Mouse (Mus musculus): ENCODE data around the gene Frmd4a. TPM values are rescaled to one million over a fixed set of nuclear protein-coding genes. Genes with fewer than 3 reads are reported as not detected.

Frmd4a gene
- polyA plus RNA-seq, 1 experiment from 2014 or later, result 28.8 TPM

- 67% methylated on average over 6 of the region's 6 CpGs for WGBS (ENCODE audit: insufficient replicate concordance)
- ATAC-seq (replicated peaks; ENCODE audit: insufficient number of reproducible peaks, low FRiP score, low TSS enrichment), result no peak
- H3K4me3 ChIP-seq (ENCODE audit: low read depth, low read length), result no peak overlapping the region
These were observed 602.5 kb downstream of the Frmd4a start for GRCm38 (mm10) chr2:4619893-4620593.

GRCm38 (mm10) chr2:4620640-4621401 lies 603.3 kb downstream of the Frmd4a start:
- Histone ChIP-seq H3K27ac (ENCODE audit: low read depth, low read length) (no peak overlapping the region; the same call in 1 of the 2 replicates), H3K9me3 (replicated peaks; ENCODE audit: control insufficient read depth, low read length) (no peaks in the 10 kb centered on the region), H3K27me3 (ENCODE audit: control insufficient read depth, insufficient read depth, low read length) (no peaks in the 10 kb centered on the region), H3K36me3 (ENCODE audit: control insufficient read depth, insufficient read depth, low read length) (peaks cover 3% of the 10 kb centered on the region), H3K9ac (ENCODE audit: low read depth, low read length) (no peak overlapping the region), H3K4me1 (ENCODE audit: control insufficient read depth, insufficient read depth, low read length) (no peaks in the 10 kb centered on the region), H3K4me2 (no peak overlapping the region), H3K4me3 (ENCODE audit: low read depth, low read length) (no peak overlapping the region)
- 75% methylated on average over 12 of the region's 12 CpGs for WGBS (ENCODE audit: insufficient replicate concordance)
- ATAC-seq (replicated peaks; ENCODE audit: insufficient number of reproducible peaks, low FRiP score, low TSS enrichment), result no peak

More at GRCm38 (mm10) chr2:4619893-4620593, 602.5 kb downstream of the Frmd4a start:
- H3K4me1 ChIP-seq (ENCODE audit: control insufficient read depth, insufficient read depth, low read length), result no peaks in the 10 kb centered on the region
- no peak overlapping the region for H3K27ac ChIP-seq (ENCODE audit: low read depth, low read length)
- H3K9me3 ChIP-seq (replicated peaks; ENCODE audit: control insufficient read depth, low read length), result no peaks in the 10 kb centered on the region
- no peak overlapping the region for H3K4me2 ChIP-seq
- H3K9ac ChIP-seq (ENCODE audit: low read depth, low read length), result no peak overlapping the region
- peaks cover 3% of the 10 kb centered on the region for H3K36me3 ChIP-seq (ENCODE audit: control insufficient read depth, insufficient read depth, low read length)
- H3K27me3 ChIP-seq (ENCODE audit: control insufficient read depth, insufficient read depth, low read length), result no peaks in the 10 kb centered on the region

- Histone ChIP-seq H3K27ac (ENCODE audit: low read depth, low read length) (no peak overlapping the region; the same call in 1 of the 2 replicates), H3K4me3 (ENCODE audit: low read depth, low read length) (no peak overlapping the region), H3K9me3 (replicated peaks; ENCODE audit: control insufficient read depth, low read length) (no peaks in the 10 kb centered on the region), H3K36me3 (ENCODE audit: control insufficient read depth, insufficient read depth, low read length) (peaks cover 3% of the 10 kb centered on the region), H3K27me3 (ENCODE audit: control insufficient read depth, insufficient read depth, low read length) (no peaks in the 10 kb centered on the region), H3K9ac (ENCODE audit: low read depth, low read length) (no peak overlapping the region), H3K4me1 (ENCODE audit: control insufficient read depth, insufficient read depth, low read length) (no peaks in the 10 kb centered on the region), H3K4me2 (no peak overlapping the region)
- WGBS (ENCODE audit: insufficient replicate concordance), result 74% methylated on average over 3 of the region's 3 CpGs
- ATAC-seq (replicated peaks; ENCODE audit: insufficient number of reproducible peaks, low FRiP score, low TSS enrichment), result no peak
These were observed 604.0 kb downstream of the Frmd4a start for GRCm38 (mm10) chr2:4621471-4621985.

- H3K4me2 ChIP-seq, result no peak overlapping the region
- H3K36me3 ChIP-seq (ENCODE audit: control insufficient read depth, insufficient read depth, low read length), result peaks cover 3% of the 10 kb centered on the region
- no peak for ATAC-seq (replicated peaks; ENCODE audit: insufficient number of reproducible peaks, low FRiP score, low TSS enrichment)
- no peaks in the 10 kb centered on the region for H3K4me1 ChIP-seq (ENCODE audit: control insufficient read depth, insufficient read depth, low read length)
- no peaks in the 10 kb centered on the region for H3K27me3 ChIP-seq (ENCODE audit: control insufficient read depth, insufficient read depth, low read length)
- H3K4me3 ChIP-seq (ENCODE audit: low read depth, low read length), result no peak overlapping the region
- no peak overlapping the region for H3K9ac ChIP-seq (ENCODE audit: low read depth, low read length)
- no peak overlapping the region for H3K27ac ChIP-seq (ENCODE audit: low read depth, low read length)
- H3K9me3 ChIP-seq (replicated peaks; ENCODE audit: control insufficient read depth, low read length), result no peaks in the 10 kb centered on the region
- 89% methylated on average over 3 of the region's 3 CpGs for WGBS (ENCODE audit: insufficient replicate concordance)
These were observed 609.4 kb downstream of the Frmd4a start for GRCm38 (mm10) chr2:4626911-4627310.

- peaks cover 7% of the 10 kb centered on the region for H3K36me3 ChIP-seq (ENCODE audit: control insufficient read depth, insufficient read depth, low read length)
- no peaks in the 10 kb centered on the region for H3K4me1 ChIP-seq (ENCODE audit: control insufficient read depth, insufficient read depth, low read length)
- no peak overlapping the region for H3K27ac ChIP-seq (ENCODE audit: low read depth, low read length)
- no peaks in the 10 kb centered on the region for H3K9me3 ChIP-seq (replicated peaks; ENCODE audit: control insufficient read depth, low read length)
- no peak overlapping the region for H3K9ac ChIP-seq (ENCODE audit: low read depth, low read length)
- 97% methylated on average over 2 of the region's 2 CpGs for WGBS (ENCODE audit: insufficient replicate concordance)
- H3K4me2 ChIP-seq, result no peak overlapping the region
- H3K27me3 ChIP-seq (ENCODE audit: control insufficient read depth, insufficient read depth, low read length), result no peaks in the 10 kb centered on the region
- ATAC-seq (replicated peaks; ENCODE audit: insufficient number of reproducible peaks, low FRiP score, low TSS enrichment), result no peak
- H3K4me3 ChIP-seq (ENCODE audit: low read depth, low read length), result no peak overlapping the region
These were observed 611.4 kb downstream of the Frmd4a start for GRCm38 (mm10) chr2:4628920-4629319.

GRCm38 (mm10) chr2:4629470-4629869 lies 612.0 kb downstream of the Frmd4a start:
- no peak overlapping the region for H3K4me3 ChIP-seq (ENCODE audit: low read depth, low read length)
- H3K36me3 ChIP-seq (ENCODE audit: control insufficient read depth, insufficient read depth, low read length), result peaks cover 3% of the 10 kb centered on the region
- WGBS (ENCODE audit: insufficient replicate concordance), result 83% methylated on average over 11 of the region's 11 CpGs
- H3K9me3 ChIP-seq (replicated peaks; ENCODE audit: control insufficient read depth, low read length), result no peaks in the 10 kb centered on the region
- no peak for ATAC-seq (replicated peaks; ENCODE audit: insufficient number of reproducible peaks, low FRiP score, low TSS enrichment)
- H3K4me2 ChIP-seq, result no peak overlapping the region
- no peaks in the 10 kb centered on the region for H3K27me3 ChIP-seq (ENCODE audit: control insufficient read depth, insufficient read depth, low read length)
- no peaks in the 10 kb centered on the region for H3K4me1 ChIP-seq (ENCODE audit: control insufficient read depth, insufficient read depth, low read length)
- no peak overlapping the region for H3K27ac ChIP-seq (ENCODE audit: low read depth, low read length)
- no peak overlapping the region for H3K9ac ChIP-seq (ENCODE audit: low read depth, low read length)

GRCm38 (mm10) chr2:4630197-4630835 lies 612.8 kb downstream of the Frmd4a start:
- H3K27me3 ChIP-seq (ENCODE audit: control insufficient read depth, insufficient read depth, low read length), result no peaks in the 10 kb centered on the region
- no peak overlapping the region for H3K9ac ChIP-seq (ENCODE audit: low read depth, low read length)
- H3K4me1 ChIP-seq (ENCODE audit: control insufficient read depth, insufficient read depth, low read length), result no peaks in the 10 kb centered on the region
- ATAC-seq (replicated peaks; ENCODE audit: insufficient number of reproducible peaks, low FRiP score, low TSS enrichment), result no peak
- H3K4me2 ChIP-seq, result no peak overlapping the region
- 91% methylated on average over 10 of the region's 10 CpGs for WGBS (ENCODE audit: insufficient replicate concordance)
- peaks cover 3% of the 10 kb centered on the region for H3K36me3 ChIP-seq (ENCODE audit: control insufficient read depth, insufficient read depth, low read length)
- H3K9me3 ChIP-seq (replicated peaks; ENCODE audit: control insufficient read depth, low read length), result no peaks in the 10 kb centered on the region
- no peak overlapping the region for H3K27ac ChIP-seq (ENCODE audit: low read depth, low read length)
- no peak overlapping the region for H3K4me3 ChIP-seq (ENCODE audit: low read depth, low read length)

- no peaks in the 10 kb centered on the region for H3K27me3 ChIP-seq (ENCODE audit: control insufficient read depth, insufficient read depth, low read length)
- no peak for ATAC-seq (replicated peaks; ENCODE audit: insufficient number of reproducible peaks, low FRiP score, low TSS enrichment)
- H3K9me3 ChIP-seq (replicated peaks; ENCODE audit: control insufficient read depth, low read length), result no peaks in the 10 kb centered on the region
- H3K4me1 ChIP-seq (ENCODE audit: control insufficient read depth, insufficient read depth, low read length), result no peaks in the 10 kb centered on the region
- no peak overlapping the region for H3K27ac ChIP-seq (ENCODE audit: low read depth, low read length)
- H3K9ac ChIP-seq (ENCODE audit: low read depth, low read length), result no peak overlapping the region
- H3K36me3 ChIP-seq (ENCODE audit: control insufficient read depth, insufficient read depth, low read length), result peaks cover 22% of the 10 kb centered on the region
- no peak overlapping the region for H3K4me3 ChIP-seq (ENCODE audit: low read depth, low read length)
- 85% methylated on average over 8 of the region's 8 CpGs for WGBS (ENCODE audit: insufficient replicate concordance)
- H3K4me2 ChIP-seq, result no peak overlapping the region
These were observed 618.3 kb downstream of the Frmd4a start for GRCm38 (mm10) chr2:4635804-4636203.
